Mouse (Mus musculus): ENCODE measurements around the gene Nisch. TPM values are rescaled to one million over a fixed set of nuclear protein-coding genes. Genes with fewer than 3 reads are reported as not detected.

The Nisch gene
- total RNA-seq, 1 experiment from 2014 or later = 114 TPM

GRCm38 (mm10) chr14:31134015-31135000 is 82.4 kb downstream of the Nisch start:
- ATAC-seq (replicated peaks; ENCODE audit: low read depth, poor library complexity, severe bottlenecking) = no peak

DNA sequence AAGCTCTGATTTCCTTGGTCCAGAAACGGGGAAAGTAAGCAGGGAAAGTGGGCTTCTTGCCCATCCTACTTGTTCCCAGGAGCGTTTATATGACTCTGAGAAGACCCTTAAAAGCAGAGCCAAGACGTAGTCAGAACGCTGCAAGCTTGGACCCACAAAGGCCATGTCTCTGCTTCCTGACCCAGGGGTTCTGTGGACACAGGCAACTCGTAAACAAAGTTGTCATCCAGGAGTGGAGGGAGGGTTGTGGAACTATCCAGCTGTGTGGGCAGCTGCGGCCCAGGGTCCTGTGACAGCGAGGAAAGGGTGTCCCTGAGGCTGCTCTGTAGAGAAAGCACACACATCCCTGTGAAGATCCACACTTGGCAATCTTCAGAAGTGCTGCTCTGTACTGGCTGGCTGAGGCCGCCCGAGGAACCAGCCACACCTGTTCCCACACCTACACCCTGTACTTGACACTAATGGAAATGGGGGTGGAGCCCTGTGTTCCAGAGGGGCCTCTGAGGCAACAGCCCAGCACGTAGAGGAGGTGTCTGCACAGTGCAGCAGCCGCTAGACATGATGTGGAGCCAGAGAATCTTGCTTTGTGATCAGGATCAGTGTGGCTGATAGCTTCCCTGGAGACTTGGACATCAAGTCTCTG is 83.6 kb downstream of the Nisch start:
- no peak for ATAC-seq (replicated peaks; ENCODE audit: low read depth, poor library complexity, severe bottlenecking)

DNA sequence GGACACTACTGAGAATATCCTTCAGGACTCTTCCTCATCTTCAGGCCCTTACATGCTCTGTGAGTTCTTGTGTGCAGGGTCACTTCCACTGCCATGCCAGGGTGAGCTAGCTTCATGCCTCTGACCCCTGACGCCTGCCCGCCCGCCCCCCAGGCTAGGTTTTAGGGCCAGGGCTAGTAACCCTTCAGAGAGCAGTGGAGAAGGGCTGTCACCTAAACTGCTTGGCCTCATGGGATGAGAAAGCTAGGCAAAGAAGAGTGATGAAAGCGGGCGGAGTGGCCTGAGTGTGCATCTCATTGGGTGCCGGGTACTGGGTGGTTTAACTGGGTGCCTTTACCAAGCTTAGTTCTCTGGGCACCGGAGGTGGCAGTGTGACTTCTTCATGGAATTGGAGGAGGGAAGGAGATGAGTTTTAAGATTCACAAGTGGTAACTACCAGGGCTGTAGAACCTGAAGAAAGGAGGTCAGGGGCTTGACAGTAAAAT is 84.2 kb downstream of the Nisch start:
- no peak for ATAC-seq (replicated peaks; ENCODE audit: low read depth, poor library complexity, severe bottlenecking)

DNA sequence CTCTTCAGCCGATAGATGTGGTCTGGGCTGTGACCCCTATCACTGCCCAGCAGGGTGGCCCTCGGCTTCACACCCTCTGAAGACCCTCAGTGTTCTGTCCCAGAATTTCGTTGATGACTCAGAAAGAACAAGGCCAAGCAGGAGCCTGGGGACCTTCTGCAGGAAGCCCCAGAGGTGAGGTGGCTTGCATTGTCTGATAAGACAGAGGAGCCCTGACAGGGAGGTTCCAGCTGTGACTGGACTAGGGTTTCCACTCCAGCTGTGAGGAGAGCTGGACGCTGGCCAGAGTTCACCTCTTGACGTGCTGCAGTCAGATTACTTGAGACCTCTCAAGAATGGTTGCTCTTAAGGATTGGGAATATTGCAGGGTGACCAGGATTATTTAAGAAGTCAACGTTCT is 84.7 kb downstream of the Nisch start:
- ATAC-seq (replicated peaks; ENCODE audit: low read depth, poor library complexity, severe bottlenecking) = no peak

GRCm38 (mm10) chr14:31131272-31131821 is 85.4 kb downstream of the Nisch start:
- ATAC-seq (replicated peaks; ENCODE audit: low read depth, poor library complexity, severe bottlenecking) = no peak

DNA sequence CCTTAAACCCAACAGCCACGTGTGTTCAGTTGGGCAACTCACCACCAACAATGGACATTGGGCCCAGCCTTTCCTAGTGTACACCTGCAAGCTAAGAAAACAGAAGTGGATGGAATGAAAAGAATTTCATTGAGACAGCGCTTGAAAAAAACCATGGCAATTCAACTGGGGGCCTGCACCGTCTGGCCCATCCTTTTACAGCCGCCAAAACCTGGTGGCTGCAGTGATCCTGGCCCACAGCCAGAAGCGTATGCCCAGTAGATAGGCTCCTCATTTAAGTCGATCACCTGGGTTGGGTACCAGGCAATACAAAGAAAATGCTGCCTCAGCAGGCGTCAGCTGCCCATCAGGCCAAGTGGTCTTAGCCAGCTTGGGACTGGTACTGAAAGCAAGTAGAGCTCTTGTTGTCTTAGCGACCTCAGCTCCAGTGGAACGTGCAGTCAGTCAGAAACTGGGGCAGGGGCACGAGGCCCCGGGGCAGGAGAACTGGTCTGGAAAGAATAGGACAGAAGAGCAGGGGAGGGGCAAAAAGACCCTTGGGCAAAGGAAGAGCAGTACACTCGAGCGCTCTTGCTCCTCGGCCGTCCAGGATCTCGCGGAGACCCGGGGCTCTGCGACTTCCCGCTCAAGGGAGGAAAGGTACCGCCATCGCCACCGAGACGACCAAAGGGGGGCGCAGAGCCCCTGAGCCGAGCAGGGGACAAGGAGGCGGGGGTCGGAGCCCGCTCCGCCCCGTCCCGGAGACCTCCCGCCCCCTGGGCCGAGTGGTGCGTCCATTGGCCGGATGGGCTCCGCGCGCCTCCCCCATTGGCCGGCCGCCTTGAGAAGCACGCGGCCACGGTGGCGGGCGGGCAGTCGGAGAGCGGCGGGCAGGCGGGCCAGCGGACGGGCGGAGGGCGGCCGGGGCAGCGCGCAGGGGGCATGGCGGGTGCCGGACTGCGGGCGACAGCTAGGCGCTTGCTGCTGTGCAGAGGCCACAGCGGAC is 86.2 kb downstream of the Nisch start, which contains the start of gene Nt5dc2:
TSS of gene Nt5dc2 (plus strand) at position 818 of the 985 bp plus-strand sequence.
- peak; percentile 56 for ATAC-seq (replicated peaks; ENCODE audit: low read depth, poor library complexity, severe bottlenecking)

DNA sequence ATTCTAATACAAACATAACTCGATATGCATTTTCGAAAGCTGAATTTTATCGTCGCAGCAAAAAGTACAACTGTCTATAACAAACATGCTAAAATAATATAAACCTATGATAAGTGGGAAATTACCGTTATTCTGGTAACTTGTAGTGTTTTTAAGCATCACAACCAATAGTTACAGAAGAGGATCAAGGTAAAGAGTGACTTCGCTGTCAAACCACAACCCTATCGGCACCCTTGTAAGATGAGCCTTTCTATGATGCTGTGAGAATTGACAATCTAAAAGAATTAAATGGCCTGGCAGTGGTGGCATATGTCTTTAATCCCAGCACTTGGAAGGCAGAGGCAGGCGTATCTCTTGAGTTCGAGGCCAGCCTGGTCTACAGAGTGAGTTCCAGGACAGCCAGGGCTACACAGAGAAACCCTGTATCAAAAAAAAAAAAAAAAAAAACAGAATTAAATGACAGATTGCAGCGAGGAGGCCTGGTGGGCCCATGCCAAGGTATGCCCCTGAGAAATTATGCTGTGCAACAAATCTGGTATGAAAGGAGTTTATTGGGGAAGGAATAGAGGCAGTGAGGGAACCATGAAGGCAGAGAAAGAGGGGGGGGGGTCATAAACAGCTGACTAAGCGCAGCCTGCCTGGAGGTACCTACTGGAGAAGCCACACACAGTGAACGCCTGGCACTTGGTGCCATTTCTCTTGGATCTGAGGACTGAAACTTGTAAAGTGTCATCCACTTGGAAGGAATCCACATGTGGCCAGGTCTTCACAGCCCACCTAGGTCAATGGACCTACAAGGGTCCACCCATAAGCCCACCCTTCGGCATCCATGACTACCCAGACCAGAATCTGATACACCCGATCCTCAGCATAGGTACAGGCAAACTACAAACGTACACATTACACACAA is 87.2 kb downstream of the Nisch start:
- no peak for ATAC-seq (replicated peaks; ENCODE audit: low read depth, poor library complexity, severe bottlenecking)

DNA sequence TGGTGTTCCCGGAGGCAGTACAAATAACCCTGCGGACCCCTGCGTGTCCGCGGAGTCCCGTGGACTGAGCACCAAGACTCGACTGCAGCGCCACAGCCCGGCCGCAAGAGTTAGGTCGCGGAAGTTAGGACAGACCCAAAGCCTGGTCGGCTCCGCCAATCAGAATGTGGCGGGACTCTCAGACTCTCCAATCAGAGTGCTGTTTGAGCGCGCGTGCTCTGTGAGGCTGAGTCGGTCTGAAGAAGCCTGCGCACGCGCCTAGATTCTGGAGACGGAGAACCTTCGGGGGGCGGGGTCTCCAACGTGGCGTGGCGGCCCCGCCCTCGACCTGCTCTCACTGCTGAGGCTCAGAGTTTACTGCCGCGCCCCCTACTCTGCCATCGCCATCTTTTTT is 87.9 kb downstream of the Nisch start, which contains the start of gene Smim4:
TSS of gene Smim4 (minus strand) at position 131 of the 394 bp plus-strand sequence.
- peak; percentile 80 for ATAC-seq (replicated peaks; ENCODE audit: low read depth, poor library complexity, severe bottlenecking)

DNA sequence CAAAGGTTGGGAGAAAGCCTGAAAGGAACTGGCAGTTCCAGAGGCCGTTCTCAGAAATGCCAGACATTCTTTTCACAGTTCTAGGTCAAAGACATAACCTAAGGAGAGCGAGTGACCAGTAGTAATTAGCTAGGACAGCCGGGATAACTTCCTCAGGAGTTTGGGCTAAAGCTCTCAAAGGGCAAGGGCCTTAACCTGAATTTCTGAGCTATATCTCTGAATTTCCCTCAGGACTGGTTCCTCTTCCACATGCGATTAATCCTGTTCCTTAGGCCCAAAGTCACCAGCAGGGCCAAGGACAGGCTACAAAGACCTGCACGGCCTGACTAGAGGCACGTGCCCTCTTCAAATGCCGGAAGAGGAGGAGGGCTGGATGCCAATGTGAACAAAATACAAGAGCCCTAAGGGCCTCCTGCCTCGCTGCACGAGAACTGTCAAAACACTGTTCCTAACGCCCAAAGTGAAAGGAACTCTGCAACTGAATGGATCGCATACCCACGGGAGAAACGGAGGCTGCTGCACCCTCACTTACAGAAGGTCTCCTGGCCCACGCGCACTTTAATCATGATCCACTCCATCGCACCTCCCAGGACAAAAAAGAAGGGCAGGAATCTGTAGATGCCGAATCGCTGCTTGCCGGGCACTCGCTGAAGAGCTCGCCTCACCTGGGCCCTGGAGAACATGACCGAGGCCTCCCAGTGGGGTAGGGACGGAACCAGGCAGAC is 88.5 kb downstream of the Nisch start:
- peak; percentile 33 for ATAC-seq (replicated peaks; ENCODE audit: low read depth, poor library complexity, severe bottlenecking)

GRCm38 (mm10) chr14:31126826-31127225 is 89.9 kb downstream of the Nisch start:
- ATAC-seq (replicated peaks; ENCODE audit: low read depth, poor library complexity, severe bottlenecking) = no peak

- ATAC-seq (replicated peaks; ENCODE audit: low read depth, poor library complexity, severe bottlenecking) = no peak
These were observed 91.4 kb downstream of the Nisch start for GRCm38 (mm10) chr14:31125106-31126075.

Other genes starting within 250 kb of the Nisch start
- gene Glt8d1, start 215.5 kb downstream of the Nisch start, total RNA-seq (2017) = 20.5 and 36.3 TPM in 2 replicates
- 82.0 and 94.8 TPM in 2 replicates for gene Spcs1, start 215.3 kb downstream of the Nisch start, total RNA-seq (2017)
- gene Pbrm1, start 197.8 kb downstream of the Nisch start, total RNA-seq (2017) = 83.0 and 120 TPM in 2 replicates
- gene Gnl3, start 197.8 kb downstream of the Nisch start, total RNA-seq (2017) = 438 and 468 TPM in 2 replicates
- gene Smim4, start 88.0 kb downstream of the Nisch start, total RNA-seq (2017) = 23.6 and 45.1 TPM in 2 replicates
- 88.3 and 112 TPM in 2 replicates for gene Nt5dc2, start 85.9 kb downstream of the Nisch start, total RNA-seq (2017)
- not detected in 2 replicates for gene Stab1, start 48.3 kb downstream of the Nisch start, total RNA-seq (2017)
- not detected in 2 replicates for gene Tnnc1, start 8.6 kb downstream of the Nisch start, total RNA-seq (2017)
- gene Sema3g, start 914 bp upstream of the Nisch start, total RNA-seq (2017) = not detected in 2 replicates
- gene Phf7, start 34.4 kb upstream of the Nisch start, total RNA-seq (2017) = 15.6 and 16.7 TPM in 2 replicates
- gene Bap1, start 34.5 kb upstream of the Nisch start, total RNA-seq (2017) = 39.8 and 64.6 TPM in 2 replicates
- 0.10 and 0.23 TPM in 2 replicates for gene Dnah1, start 107.0 kb upstream of the Nisch start, total RNA-seq (2017)
- 53.2 and 59.4 TPM in 2 replicates for gene Capn7, start 119.7 kb upstream of the Nisch start, total RNA-seq (2017)
- 4.0 and 6.2 TPM in 2 replicates for gene Sh3bp5, start 219.1 kb upstream of the Nisch start, total RNA-seq (2017)

All from common myeloid progenitor, adult 5-6 weeks (primary cell).